Mouse (Mus musculus) embryonic facial prominence, embryonic 14.5 days (tissue): ENCODE results near the gene Nbeal2. TPM values are rescaled to one million over a fixed set of nuclear protein-coding genes. Genes with fewer than 3 reads are reported as not detected.

ENCODE experiments used
- ATAC-seq: fragments of 200-750 bp; cut with Nextera tagmentation; 2 replicates; pipeline ENCODE4 v1.8.0; 2017; ENCODE audit warnings: low read depth, moderate number of reproducible peaks, moderate TSS enrichment
- DNase-seq: peaks from one replicate; pipeline ENCODE4 v3.0.0-alpha.2; 2015; ENCODE audit warnings: low spot score
- H3K27ac ChIP-seq: fragments of 300-500 bp; sonication (generic); replicated peaks from 2 replicates; pipeline ENCODE4 v1.5.1; 2014; ENCODE audit warnings: low read depth, mild to moderate bottlenecking, low read length, moderate library complexity
- H3K27me3 ChIP-seq: fragments of 300-500 bp; sonication (generic); replicated peaks from 2 replicates; pipeline ENCODE4 v1.6.1; 2014; ENCODE audit warnings: low read length; ENCODE audit not compliant: control insufficient read depth, insufficient read depth
- H3K36me3 ChIP-seq: fragments of 300-500 bp; sonication (generic); 2 replicates; pipeline ENCODE4 v1.6.1; 2014; ENCODE audit warnings: low read length, mixed read lengths; ENCODE audit not compliant: control insufficient read depth, insufficient read depth
- H3K4me1 ChIP-seq: fragments of 300-500 bp; sonication (generic); 2 replicates; pipeline ENCODE4 v1.6.1; 2014; ENCODE audit warnings: antibody characterized with exemption, low read length; ENCODE audit not compliant: control insufficient read depth, insufficient read depth
- H3K4me2 ChIP-seq: fragments of 300-500 bp; sonication (generic); 2 replicates; pipeline ENCODE4 v1.6.1; 2014; ENCODE audit warnings: low read depth, mild to moderate bottlenecking, low read length, moderate library complexity, mixed read lengths
- H3K4me3 ChIP-seq: fragments of 300-500 bp; sonication (generic); 2 replicates; pipeline ENCODE4 v1.5.1; 2014; ENCODE audit warnings: low read depth, mild to moderate bottlenecking, low read length
- H3K9ac ChIP-seq: fragments of 300-500 bp; sonication (generic); 2 replicates; pipeline ENCODE4 v1.6.1; 2014; ENCODE audit warnings: low read depth, mild to moderate bottlenecking, low read length, moderate library complexity, mixed read lengths
- H3K9me3 ChIP-seq: fragments of 300-500 bp; sonication (generic); 2 replicates; pipeline ENCODE4 v1.6.1; 2016; ENCODE audit warnings: low read length; ENCODE audit not compliant: control insufficient read depth
- WGBS: fragments of 180-500 bp; shearing (Covaris S2); extraction: QIAGEN DNeasy Blood & Tissue Kit; methylation state at CpG from one replicate; pipeline ENCODE4 v1.1.7; 2014; 5-methylcytosine and 5-hydroxymethylcytosine counted together
- polyA plus RNA-seq: library from polyadenylated mRNA; unstranded; fragments of >200 nt; fragmentation: Nextera tagmentation; extraction: Ambion mirVana; gene quantifications from 2 replicates; pipeline ENCODE4 v1.2.1, GENCODE M21; 2014

Gene Nbeal2
- polyA plus RNA-seq, 1 experiment from 2014 or later: 3.6 TPM

DNA sequence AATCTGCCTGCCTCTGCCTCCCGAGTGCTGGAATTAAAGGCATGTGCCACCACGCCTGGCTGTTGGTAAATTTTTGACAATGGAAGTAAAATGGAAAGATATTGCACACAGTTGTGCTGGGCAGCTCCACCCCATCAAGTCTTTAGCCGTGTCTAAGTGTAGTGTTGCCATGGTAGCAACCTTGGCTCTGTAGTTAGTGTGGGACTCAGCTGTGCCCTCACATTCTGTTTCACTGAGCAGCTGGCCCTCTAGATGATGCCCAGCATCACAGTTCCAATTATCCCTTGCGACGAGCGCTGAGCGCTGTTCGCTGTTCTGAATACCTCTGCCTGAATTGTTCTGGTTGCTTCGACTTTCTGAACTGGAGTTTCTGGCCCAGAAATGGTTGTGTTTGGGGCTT is 27.9 kb upstream of the Nbeal2 start:
- 71% methylated on average over 9 of the region's 9 CpGs for WGBS
- Histone ChIP-seq H3K27ac (no peak overlapping the region), H3K4me2 (no peak overlapping the region), H3K4me1 (peaks cover 18% of the 10 kb centered on the region), H3K4me3 (no peak overlapping the region), H3K27me3 (no peaks in the 10 kb centered on the region), H3K36me3 (no peaks in the 10 kb centered on the region), H3K9ac (no peak overlapping the region), H3K9me3 (no peaks in the 10 kb centered on the region)
- ATAC-seq (peak; percentile 63), DNase-seq (peak; percentile 57)

DNA sequence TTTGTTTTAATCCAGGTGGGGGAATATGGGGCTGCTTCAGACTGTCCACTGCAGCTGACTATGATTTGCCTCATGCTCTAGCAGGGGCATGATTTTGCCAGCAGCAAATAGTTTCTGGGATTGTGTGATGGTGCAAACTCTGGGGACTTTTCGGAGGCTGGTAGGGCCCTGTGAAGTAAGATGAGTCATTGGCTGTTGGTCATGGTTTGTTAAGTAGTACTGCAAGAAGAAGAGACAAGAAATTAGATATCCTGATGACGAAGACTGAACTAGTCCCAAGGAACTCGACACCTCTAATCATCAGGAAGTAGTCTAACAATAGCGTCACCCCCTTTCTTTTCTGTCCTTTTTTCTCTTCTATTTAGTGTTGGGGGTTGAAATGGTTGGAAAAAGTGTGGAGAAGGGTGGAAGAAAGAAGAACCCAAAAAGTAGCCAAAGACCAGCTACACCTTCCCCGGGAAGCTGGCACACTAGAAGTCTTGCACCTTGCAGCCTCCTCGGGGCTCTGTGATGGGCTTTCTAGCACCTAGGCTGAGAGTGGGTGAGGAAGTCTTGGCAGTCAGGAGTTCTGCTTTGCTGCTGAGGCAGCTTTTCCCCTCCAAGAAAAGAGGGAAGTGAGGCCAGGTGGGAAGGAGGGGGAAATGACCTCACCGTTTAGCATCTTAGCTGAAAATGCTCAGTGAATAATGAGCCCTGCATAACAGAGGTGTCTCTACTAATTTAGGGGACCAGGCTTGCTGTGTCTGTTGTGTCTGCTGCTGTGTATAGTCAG is 27.0 kb upstream of the Nbeal2 start:
- no peak overlapping the region for H3K27ac ChIP-seq

DNA sequence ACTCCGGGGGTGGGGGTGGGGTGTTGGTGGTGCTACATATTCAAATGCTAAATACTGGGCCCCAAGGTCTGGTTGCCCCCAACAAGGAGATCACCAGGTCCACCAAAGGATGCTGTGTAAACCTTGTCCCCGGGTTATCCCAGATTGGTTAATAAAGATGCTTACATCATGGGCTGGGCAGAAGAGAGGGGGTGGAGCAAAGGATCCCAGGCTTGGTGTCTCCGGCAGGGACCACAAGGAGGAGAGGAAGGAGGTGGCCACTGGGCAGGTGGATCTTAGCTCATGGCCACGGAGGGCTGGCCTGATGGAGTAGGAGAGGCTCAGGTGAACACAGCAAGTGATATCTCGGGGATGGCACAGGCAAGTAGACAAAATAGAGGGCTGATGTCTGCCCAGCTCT is 24.9 kb upstream of the Nbeal2 start:
- no peak for ATAC-seq
- Histone ChIP-seq H3K36me3 (no peaks in the 10 kb centered on the region), H3K4me1 (peaks cover 9% of the 10 kb centered on the region), H3K4me3 (no peak overlapping the region), H3K9me3 (no peaks in the 10 kb centered on the region), H3K4me2 (no peak overlapping the region), H3K27ac (no peak overlapping the region), H3K27me3 (no peaks in the 10 kb centered on the region), H3K9ac (no peak overlapping the region)
- DNase-seq: no peak
- WGBS: 69% methylated on average over 5 of the region's 5 CpGs

More for the DNA sequence above, 27.0 kb upstream of the Nbeal2 start:
- no peak overlapping the region for H3K4me3 ChIP-seq
- no peaks in the 10 kb centered on the region for H3K36me3 ChIP-seq
- H3K9ac ChIP-seq: no peak overlapping the region
- WGBS: 71% methylated on average over 7 of the region's 7 CpGs
- H3K27me3 ChIP-seq: no peaks in the 10 kb centered on the region
- DNase-seq (no peak), ATAC-seq (no peak)
- H3K9me3 ChIP-seq: no peaks in the 10 kb centered on the region
- H3K4me2 ChIP-seq: no peak overlapping the region
- peaks cover 18% of the 10 kb centered on the region for H3K4me1 ChIP-seq

DNA sequence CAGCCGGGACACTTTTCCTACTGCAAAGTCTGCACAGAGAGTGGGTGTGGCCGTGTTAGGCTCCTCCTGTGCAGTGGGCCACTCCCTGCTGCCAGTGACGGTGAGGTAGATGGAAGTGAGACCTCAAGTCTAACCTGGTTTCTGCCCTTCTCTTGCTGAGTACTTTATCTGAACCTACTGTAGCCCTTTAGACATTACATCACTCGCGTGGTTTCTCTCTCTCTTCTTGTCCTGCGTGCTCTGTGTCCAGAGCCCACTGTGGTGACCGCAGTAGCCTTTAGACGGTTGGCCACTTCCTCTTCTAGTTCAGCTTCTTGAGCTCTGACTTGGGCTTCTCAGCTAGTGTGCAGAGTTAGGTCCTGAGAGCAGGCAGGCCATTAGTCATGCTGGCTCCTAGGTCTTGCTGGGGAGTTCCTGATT is 22.5 kb upstream of the Nbeal2 start:
- Histone ChIP-seq H3K4me2 (no peak overlapping the region), H3K4me3 (no peak overlapping the region), H3K9ac (no peak overlapping the region), H3K4me1 (peaks cover 4% of the 10 kb centered on the region; the same call in 1 of the 2 replicates), H3K9me3 (no peaks in the 10 kb centered on the region), H3K27ac (no peak overlapping the region), H3K36me3 (no peaks in the 10 kb centered on the region), H3K27me3 (no peaks in the 10 kb centered on the region)
- DNase-seq: no peak
- WGBS: 89% methylated on average over 8 of the region's 8 CpGs
- ATAC-seq: no peak

DNA sequence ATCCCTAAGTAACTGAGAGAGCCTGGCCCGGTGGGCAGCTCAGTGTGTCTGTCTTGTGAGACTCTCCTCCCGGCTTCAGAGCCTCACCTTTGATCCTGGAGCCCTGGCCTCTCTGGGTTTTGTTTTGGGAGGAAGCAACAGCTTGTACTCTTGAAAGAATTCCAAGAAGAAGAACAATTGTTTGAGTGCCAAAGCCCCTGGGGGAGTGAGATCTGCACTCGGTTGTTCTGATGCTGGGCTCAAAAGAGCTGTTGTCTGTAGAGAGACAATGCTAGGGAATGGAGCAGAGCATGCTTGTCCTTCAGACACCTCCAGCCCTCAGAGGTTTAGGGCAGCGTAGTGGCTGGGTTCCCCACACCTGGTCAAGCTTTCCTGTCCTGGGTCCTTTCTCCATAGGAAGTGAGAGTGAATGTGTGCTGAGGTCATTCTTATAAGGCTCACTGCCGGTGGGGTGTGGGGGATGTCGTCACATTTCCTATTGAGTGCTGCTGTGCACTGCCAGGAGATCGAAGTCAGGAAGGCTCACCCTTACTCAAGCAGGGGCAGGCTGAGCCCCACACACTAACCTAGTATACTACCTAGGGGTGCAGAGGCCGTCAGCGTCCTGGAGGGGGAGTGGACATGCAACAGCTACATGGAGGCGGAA is 19.3 kb upstream of the Nbeal2 start:
- Histone ChIP-seq H3K9me3 (no peaks in the 10 kb centered on the region), H3K27ac (no peak overlapping the region), H3K4me3 (no peak overlapping the region), H3K27me3 (no peaks in the 10 kb centered on the region), H3K9ac (no peak overlapping the region), H3K36me3 (no peaks in the 10 kb centered on the region), H3K4me1 (peaks cover 4% of the 10 kb centered on the region; the same call in 1 of the 2 replicates), H3K4me2 (no peak overlapping the region)
- DNase-seq: no peak
- ATAC-seq: 0 out of 2 replicates have a peak, but pooled peaks have one; percentile 10
- 51% methylated on average over 10 of the region's 10 CpGs for WGBS

DNA sequence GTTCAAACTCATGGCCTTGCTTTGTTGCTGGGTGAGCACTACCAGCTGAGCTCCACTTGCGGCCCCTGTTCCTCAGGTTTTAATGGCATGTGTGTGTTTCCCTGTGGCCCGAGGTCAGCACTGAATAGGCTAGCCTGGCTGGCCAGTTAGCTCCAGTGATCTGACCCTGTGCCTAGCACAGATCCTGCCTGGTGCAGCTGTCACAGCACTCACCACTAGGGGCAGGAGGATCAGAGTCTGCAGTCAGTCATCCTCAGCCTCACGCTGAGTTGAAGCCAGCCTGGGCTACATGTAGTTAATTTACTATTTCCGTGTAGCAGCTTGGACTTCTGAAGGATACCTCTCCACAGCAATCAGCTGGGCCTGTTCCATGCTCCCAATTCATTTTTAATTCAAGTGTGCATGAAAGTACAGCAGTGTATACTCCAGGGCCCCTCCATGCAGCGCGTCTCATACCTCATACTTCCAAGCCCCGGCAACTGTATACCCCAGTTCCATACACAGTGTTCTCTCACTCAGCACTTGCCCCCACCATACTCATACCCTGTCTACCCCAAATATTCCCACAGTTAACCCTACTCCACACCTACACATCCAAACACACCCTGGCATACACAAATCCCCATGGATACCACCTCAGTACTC is 18.6 kb upstream of the Nbeal2 start:
- no peaks in the 10 kb centered on the region for H3K27me3 ChIP-seq
- DNase-seq (no peak), ATAC-seq (0 out of 2 replicates have a peak, but pooled peaks have one; percentile 37)
- no peak overlapping the region for H3K4me3 ChIP-seq
- H3K27ac ChIP-seq: no peak overlapping the region
- H3K36me3 ChIP-seq: no peaks in the 10 kb centered on the region
- no peak overlapping the region for H3K4me2 ChIP-seq
- 56% methylated on average over 7 of the region's 7 CpGs for WGBS
- peaks cover 4% of the 10 kb centered on the region; the same call in 1 of the 2 replicates for H3K4me1 ChIP-seq
- no peaks in the 10 kb centered on the region for H3K9me3 ChIP-seq
- H3K9ac ChIP-seq: no peak overlapping the region

DNA sequence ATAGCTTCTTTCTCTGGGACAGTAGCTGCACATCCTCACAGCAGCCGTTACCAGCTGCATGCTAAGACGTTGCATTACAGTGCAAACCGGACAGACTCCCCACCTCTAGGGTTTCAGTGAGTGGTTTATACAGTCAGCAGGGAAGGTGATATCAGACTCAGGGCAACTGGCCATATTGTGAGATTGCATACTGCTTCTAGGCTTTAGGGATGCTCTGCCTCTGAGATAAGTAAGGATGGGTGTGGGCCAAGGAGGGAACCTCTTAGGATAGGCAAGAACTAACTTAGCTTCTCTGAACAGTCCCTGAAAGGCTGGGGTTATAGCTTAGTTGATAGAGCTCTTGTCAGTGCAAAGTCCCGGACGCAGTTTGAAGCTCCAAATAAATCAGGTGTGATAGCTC is 15.8 kb upstream of the Nbeal2 start:
- H3K27ac ChIP-seq: no peak overlapping the region
- no peak overlapping the region for H3K4me2 ChIP-seq
- no peaks in the 10 kb centered on the region for H3K9me3 ChIP-seq
- no peak overlapping the region for H3K4me3 ChIP-seq
- H3K27me3 ChIP-seq: no peaks in the 10 kb centered on the region
- DNase-seq (no peak), ATAC-seq (no peak)
- H3K36me3 ChIP-seq: no peaks in the 10 kb centered on the region
- no peak overlapping the region for H3K9ac ChIP-seq
- peaks cover 15% of the 10 kb centered on the region for H3K4me1 ChIP-seq
- 84% methylated on average over 5 of the region's 5 CpGs for WGBS

DNA sequence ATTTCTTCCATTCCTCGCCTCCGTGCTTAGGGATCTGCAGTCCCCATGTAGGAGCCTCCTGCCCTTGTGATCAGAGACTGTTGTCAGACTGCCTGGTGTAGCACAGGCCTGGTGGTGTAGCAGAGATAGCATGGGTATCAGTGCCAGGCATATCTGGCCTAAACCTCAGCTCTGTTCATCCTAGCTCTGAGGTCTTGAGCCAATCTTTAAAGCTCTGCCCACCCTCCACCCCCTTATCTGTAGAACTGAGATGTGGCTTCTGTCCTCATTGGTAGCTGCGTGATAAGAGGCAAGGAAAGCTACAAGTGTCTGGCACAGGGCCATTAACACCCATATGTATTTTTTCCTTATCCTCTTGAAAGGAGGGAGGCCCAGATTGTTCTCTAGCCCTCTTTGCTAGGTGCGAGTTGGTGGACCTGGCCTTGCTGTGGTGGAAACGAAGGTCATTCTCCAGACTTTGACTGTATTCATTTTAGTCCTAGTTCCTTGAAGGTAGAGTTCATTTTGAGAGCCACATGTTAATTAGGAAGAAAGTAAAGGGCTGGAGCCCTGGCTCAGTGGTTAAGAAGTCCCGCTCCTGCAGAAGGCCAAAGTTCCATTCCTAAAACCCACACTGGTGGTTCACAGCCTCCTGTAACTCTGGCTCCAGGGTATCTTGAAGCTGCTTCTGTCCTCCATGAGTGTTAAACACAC is 14.8 kb upstream of the Nbeal2 start:
- 93% methylated on average over 6 of the region's 6 CpGs for WGBS
- Histone ChIP-seq H3K27me3 (no peaks in the 10 kb centered on the region), H3K27ac (no peak overlapping the region), H3K9me3 (no peaks in the 10 kb centered on the region), H3K4me1 (peaks cover 15% of the 10 kb centered on the region), H3K4me3 (no peak overlapping the region), H3K9ac (no peak overlapping the region), H3K36me3 (no peaks in the 10 kb centered on the region), H3K4me2 (no peak overlapping the region)
- ATAC-seq (no peak), DNase-seq (no peak)
